Mouse (Mus musculus) cerebellum, adult 2 months (tissue): Measurements from ENCODE around the gene Spdye4c.

Experiments used
- CTCF ChIP-seq: fragments of 200-500 bp; IDR thresholded peaks from 2 replicates; pipeline ENCODE4 v1.5.1; 2011; ENCODE audit warnings: low read depth, mild to moderate bottlenecking, control low read depth, low read length, moderate library complexity, borderline replicate concordance; ENCODE audit not compliant: insufficient read depth
- POLR2A ChIP-seq: fragments of 200-500 bp; IDR thresholded peaks from 2 replicates; pipeline ENCODE4 v1.6.1; 2011; ENCODE audit warnings: low read length, control low read depth, borderline replicate concordance; ENCODE audit not compliant: insufficient read depth

GRCm38 (mm10) chr2:128592301-128592700 lies 1.3 kb downstream of the Spdye4c start:
- no peak for TF ChIP-seq POLR2A
- TF ChIP-seq CTCF = no peak
